Mouse (Mus musculus): ENCODE measurements around the gene Gfi1b.

DNA sequence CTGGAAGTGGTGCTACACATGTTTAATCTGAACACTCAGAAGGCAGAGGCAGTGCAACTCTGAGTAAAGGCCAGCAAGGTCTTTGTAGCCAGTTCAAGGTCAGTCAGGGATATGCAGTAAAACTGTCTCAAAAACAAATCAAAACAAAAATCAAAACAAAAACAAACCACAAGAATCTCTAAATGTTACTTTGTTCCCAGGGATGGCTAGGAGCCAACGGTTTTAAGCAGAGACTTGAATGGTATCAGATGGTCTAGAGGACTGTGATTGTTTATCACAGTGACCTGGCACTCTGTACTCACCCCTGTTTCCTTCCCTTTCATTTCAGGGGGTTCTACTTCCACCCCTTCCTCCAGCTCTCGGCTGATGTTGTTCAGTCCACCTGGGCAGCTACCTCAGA, 49.7 kb upstream of the Gfi1b start:
- TF ChIP-seq CTCF (IDR thresholded peaks at IDR 0.05; ENCODE audit: low read depth), result no peak
- no peak for TF ChIP-seq EP300 (optimal IDR thresholded peaks at IDR 0.05)
